Mouse (Mus musculus) spleen, adult 2 months (tissue): Measurements from ENCODE around the gene Eml6. TPM values are rescaled to one million over a fixed set of nuclear protein-coding genes. Genes with fewer than 3 reads are reported as not detected.
"Not testable (repeated sequence)": the region's sequence is repeated elsewhere in the genome, so short reads cannot be mapped to it uniquely, and the experiment has no call there.

Experiments used
- DNase-seq, 2 experiments: peaks; one replicate each; pipeline versions ENCODE4 v3.0.0 to v3.0.0-alpha.2; 2012 to 2021; ENCODE audit warnings: low spot score in 2 of 2, low read depth in 1 of 2
- H3K27ac ChIP-seq: fragments of 200-500 bp; 2 replicates; pipeline ENCODE4 v1.5.1; 2012; ENCODE audit warnings: low read length, inconsistent platforms; ENCODE audit not compliant: insufficient read depth
- H3K27me3 ChIP-seq: fragments of 200-500 bp; 2 replicates; pipeline ENCODE4 v1.6.1; 2012; ENCODE audit warnings: mild to moderate bottlenecking, moderate library complexity, low read length, inconsistent platforms; ENCODE audit not compliant: control insufficient read depth, insufficient read depth
- H3K36me3 ChIP-seq: fragments of 200-500 bp; 2 replicates; pipeline ENCODE4 v1.6.1; 2012; ENCODE audit warnings: mild to moderate bottlenecking, low read length, inconsistent platforms; ENCODE audit not compliant: control insufficient read depth, insufficient read depth
- H3K4me1 ChIP-seq: fragments of 200-500 bp; 2 replicates; pipeline ENCODE4 v1.6.1; 2011; ENCODE audit warnings: inconsistent platforms; ENCODE audit not compliant: control insufficient read depth, insufficient read depth, insufficient read length
- H3K4me3 ChIP-seq: fragments of 200-500 bp; 2 replicates; pipeline ENCODE4 v1.5.1; 2011; ENCODE audit warnings: mild to moderate bottlenecking, inconsistent platforms; ENCODE audit not compliant: insufficient read depth, insufficient read length; ENCODE audit errors: extremely low read depth
- CTCF ChIP-seq: fragments of 200-500 bp; IDR thresholded peaks from 2 replicates; pipeline ENCODE4 v1.5.1; 2011; ENCODE audit warnings: mild to moderate bottlenecking, inconsistent platforms; ENCODE audit not compliant: insufficient read depth, insufficient read length, insufficient replicate concordance; ENCODE audit errors: extremely low read depth
- POLR2A ChIP-seq: fragments of 200-500 bp; IDR thresholded peaks from 2 replicates; pipeline ENCODE4 v1.6.1; 2011; ENCODE audit warnings: low read depth, low read length, inconsistent platforms
- WGBS: fragments of 180-500 bp; shearing (Covaris S2); methylation state at CpG from one replicate; pipeline ENCODE4 v1.1.7; 2018; 5-methylcytosine and 5-hydroxymethylcytosine counted together
- polyA plus RNA-seq: library from polyadenylated mRNA; depleted of rRNA; stranded (reverse); fragments of >200 nt; gene quantifications from 2 replicates; pipeline ENCODE4 v1.2.3, GENCODE M21; 2012

Eml6 gene
- polyA plus RNA-seq, 1 experiment, result 0.98 TPM

DNA sequence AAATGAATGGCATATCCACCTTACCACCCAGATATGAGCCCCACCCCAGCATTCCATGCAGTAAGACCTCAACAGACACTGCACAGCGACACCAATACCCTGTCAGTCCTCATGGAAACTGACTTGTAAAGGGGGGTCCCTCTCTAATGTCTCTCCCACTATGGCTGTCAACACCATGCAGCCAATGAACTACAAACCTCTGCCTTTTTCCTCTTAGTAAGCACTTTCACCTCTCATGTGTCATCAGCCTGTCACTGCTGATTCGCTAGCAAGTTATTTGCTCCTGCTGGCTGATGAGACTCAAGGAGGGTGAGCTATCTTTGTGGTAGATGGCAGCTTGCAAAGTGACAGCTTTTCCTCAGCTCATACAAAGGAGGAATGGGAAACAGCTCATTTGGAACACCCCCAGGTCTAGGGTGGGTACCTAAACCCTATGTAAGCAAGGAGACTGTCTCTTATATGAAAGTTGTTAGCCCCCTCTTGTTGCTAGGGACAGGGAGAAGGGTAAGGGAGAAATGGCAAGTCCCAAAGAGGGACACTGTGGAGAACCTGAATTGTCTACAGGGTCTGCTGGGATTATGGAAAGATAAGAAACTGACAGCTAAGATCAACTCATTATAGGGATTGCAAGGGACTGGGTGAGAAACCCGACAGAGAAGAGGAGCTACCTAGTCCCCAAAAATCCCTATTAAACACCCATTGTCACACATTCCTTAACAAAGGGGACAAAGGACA lies 255.0 kb downstream of the Eml6 start:
- no peaks in the 10 kb centered on the region for H3K36me3 ChIP-seq
- H3K4me1 ChIP-seq, result no peaks in the 10 kb centered on the region; the same call in 1 of the 2 replicates
- no peak for TF ChIP-seq CTCF
- TF ChIP-seq POLR2A, result no peak
- no peak overlapping the region for H3K4me3 ChIP-seq
- WGBS, result 88% methylated on average over 3 of the region's 3 CpGs
- no peak overlapping the region for H3K27ac ChIP-seq
- no peak for DNase-seq
- no peaks in the 10 kb centered on the region for H3K27me3 ChIP-seq

DNA sequence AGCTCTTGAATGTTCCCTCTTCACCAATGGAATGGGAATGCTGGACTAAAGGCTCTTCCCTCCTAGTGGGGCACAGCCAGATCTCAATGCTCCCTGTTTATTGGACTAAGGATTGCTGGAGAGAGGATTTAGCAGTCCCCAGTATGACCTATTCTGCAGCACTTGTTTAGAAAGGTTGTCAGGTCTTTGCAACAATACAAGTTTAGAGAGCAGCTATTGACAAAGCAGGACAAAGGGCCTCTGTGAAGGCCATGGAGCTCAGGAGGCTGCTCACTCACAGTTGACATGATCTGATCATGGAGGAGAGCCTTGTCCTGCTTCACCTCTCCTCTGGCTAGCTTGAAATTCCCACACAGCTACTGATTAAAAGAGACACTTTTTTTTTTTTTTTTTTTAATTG lies 257.3 kb downstream of the Eml6 start:
- no peak overlapping the region for H3K4me3 ChIP-seq
- H3K27me3 ChIP-seq, result no peaks in the 10 kb centered on the region
- H3K4me1 ChIP-seq, result no peaks in the 10 kb centered on the region
- TF ChIP-seq CTCF, result no peak
- TF ChIP-seq POLR2A, result no peak
- DNase-seq, result no peak
- H3K27ac ChIP-seq, result no peak overlapping the region
- no peaks in the 10 kb centered on the region for H3K36me3 ChIP-seq

DNA sequence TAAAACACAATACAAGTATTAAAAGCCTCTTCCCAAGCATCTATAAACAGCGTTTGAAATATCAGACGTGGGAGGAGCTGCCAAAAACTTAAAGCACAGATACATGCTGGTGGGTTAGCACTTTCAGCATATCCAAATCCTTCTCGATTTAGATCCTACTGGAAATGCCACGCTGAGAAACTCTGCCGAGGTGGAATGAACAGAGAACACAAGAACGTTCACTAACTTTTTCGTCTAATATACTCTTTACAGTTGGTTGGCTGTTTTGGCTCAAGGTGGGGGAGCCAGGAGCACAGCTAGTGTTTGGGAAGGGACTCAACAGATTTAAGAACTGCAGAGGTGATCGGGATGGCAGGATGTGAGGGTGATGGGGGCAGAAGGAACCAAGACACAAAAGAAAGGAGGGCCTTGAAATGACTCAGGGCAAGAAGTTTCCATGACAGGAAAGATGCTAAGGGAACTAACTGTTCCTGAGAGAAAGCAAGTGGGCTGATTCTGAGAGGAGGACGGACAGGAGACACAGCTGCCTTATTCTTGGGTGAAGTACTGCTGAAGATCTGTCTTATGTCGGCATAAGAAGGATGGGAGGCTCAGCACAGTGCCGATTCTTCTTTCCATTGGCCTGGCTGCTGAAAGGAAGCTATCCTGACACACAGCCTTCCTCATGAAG lies 259.4 kb downstream of the Eml6 start:
- no peak for TF ChIP-seq POLR2A
- no peak for TF ChIP-seq CTCF
- 79% methylated on average over 11 of the region's 11 CpGs for WGBS

DNA sequence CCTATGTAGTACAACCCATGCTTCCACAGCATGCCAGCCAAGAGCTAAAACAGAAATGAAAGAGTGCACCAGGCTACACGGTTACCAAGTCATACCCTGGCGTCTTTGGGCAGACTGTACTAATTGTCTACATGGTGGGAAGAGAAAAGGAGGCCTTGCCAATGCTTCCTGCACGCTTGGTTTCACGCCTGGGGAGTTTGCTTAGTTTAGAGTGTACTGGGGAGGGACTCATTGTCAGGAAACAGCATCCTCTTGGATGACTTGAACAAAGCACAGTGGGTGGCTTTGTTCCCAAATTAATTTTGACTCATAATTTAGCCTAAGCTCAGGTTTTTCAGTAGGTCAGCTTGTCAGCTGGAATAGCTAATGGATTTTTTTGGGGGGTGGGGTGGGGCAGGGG lies 260.8 kb downstream of the Eml6 start:
- H3K27ac ChIP-seq, result no peak overlapping the region
- no peaks in the 10 kb centered on the region for H3K27me3 ChIP-seq
- TF ChIP-seq CTCF, result no peak
- TF ChIP-seq POLR2A, result no peak
- 79% methylated on average over 4 of the region's 4 CpGs for WGBS
- no peaks in the 10 kb centered on the region for H3K4me1 ChIP-seq
- no peak overlapping the region for H3K4me3 ChIP-seq
- no peak for DNase-seq
- H3K36me3 ChIP-seq, result no peaks in the 10 kb centered on the region

More for the DNA sequence above, 259.4 kb downstream of the Eml6 start:
- Histone ChIP-seq H3K4me1 (no peaks in the 10 kb centered on the region), H3K36me3 (no peaks in the 10 kb centered on the region), H3K4me3 (no peak overlapping the region), H3K27me3 (no peaks in the 10 kb centered on the region), H3K27ac (no peak overlapping the region)
- DNase-seq, result no peak

DNA sequence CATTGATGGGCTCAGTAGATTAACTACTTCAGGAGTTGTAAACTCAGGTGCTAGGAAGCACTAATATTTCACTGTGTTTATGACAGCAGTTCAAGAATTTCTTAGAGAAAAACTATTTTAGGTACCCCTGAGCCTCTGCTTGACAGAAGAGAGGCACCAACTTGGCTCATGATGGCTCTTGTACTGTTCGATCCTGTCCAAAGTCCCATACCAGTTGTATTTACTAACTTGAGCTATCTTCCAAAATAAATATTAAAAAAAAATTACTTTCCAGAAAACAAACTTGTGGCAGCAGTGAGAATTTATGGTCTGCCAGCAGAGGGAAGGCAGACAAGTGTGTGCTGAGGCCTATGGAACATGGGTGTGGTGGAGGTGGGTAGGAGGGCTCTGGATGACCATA lies 263.1 kb downstream of the Eml6 start:
- TF ChIP-seq CTCF (no peak), POLR2A (no peak)
- H3K36me3 ChIP-seq, result no peaks in the 10 kb centered on the region
- H3K4me1 ChIP-seq, result no peaks in the 10 kb centered on the region
- H3K27me3 ChIP-seq, result no peaks in the 10 kb centered on the region
- WGBS, result 91% methylated on average over 1 of the region's 1 CpGs
- H3K27ac ChIP-seq, result no peak overlapping the region
- DNase-seq, result no peak
- H3K4me3 ChIP-seq, result no peak overlapping the region

DNA sequence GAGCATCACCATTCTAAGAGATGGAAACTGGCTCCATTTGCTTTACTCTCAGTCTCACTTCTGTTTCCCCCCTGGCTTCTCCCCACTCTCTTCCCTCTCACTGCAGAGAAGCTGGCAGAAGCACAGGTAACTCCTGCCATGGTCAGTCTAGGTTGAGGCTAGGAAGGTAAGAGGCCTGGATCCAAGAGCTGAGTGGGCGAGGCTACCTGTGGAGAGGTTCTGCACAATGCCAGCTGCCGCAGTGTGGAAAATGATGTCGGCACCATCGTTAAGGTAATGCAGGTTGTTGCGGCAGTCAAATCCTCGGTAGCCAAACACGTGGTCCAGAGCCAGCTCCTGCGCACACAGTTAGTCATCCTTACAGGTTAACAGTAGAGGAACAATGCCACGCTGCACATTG lies 264.4 kb downstream of the Eml6 start:
- H3K27me3 ChIP-seq, result no peaks in the 10 kb centered on the region
- H3K4me3 ChIP-seq, result no peak overlapping the region
- no peak for TF ChIP-seq POLR2A
- H3K36me3 ChIP-seq, result no peaks in the 10 kb centered on the region
- no peak for DNase-seq
- 91% methylated on average over 9 of the region's 9 CpGs for WGBS
- H3K4me1 ChIP-seq, result no peaks in the 10 kb centered on the region
- no peak overlapping the region for H3K27ac ChIP-seq

DNA sequence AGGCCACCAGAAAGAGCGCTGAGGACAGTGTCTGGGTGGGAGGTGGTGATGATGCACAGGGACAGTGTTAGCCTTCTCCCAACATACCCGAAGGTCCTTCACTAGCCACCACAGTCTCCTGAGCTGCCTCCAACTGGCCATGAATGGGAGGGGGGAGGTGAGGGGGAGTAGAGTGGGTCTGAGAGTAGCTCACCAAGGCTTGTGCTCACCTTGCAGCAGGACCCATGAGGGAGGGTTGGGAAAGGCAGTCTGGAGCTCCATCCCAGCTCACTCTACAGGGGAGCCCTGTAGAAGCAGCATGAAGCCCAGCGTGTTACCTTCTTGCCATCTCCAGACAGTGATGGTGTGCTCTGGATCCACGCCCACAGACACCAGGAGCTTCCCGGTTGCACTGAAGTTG lies 267.2 kb downstream of the Eml6 start:
- Histone ChIP-seq H3K27ac (no peak overlapping the region), H3K27me3 (no peaks in the 10 kb centered on the region), H3K36me3 (no peaks in the 10 kb centered on the region), H3K4me3 (no peak overlapping the region), H3K4me1 (no peaks in the 10 kb centered on the region)
- TF ChIP-seq CTCF, result no peak
- TF ChIP-seq POLR2A, result no peak
- no peak for DNase-seq
- 93% methylated on average over 5 of the region's 5 CpGs for WGBS

DNA sequence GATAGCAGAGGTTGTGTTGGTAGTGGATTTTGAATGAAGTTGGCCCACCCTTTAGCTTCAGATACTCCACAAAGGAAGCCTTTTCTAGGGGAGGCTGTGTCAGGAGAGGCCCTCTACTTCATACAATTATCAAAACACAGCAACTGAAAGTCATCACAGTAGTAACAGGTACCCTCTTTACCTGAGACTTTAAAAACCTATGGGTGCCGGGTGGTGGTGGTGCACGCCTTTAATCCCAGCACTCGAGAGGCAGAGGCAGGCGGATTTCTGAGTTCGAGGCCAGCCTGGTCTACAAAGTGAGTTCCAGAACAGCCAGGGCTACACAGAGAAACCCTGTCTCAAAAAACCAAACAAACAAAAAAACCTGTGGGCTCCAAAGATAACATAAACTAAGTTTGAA lies 269.8 kb downstream of the Eml6 start:
- H3K36me3 ChIP-seq, H3K4me3 ChIP-seq, DNase-seq, H3K27ac ChIP-seq, H3K27me3 ChIP-seq, H3K4me1 ChIP-seq: not testable (repeated sequence)
- 85% methylated on average over 5 of the region's 5 CpGs for WGBS
